Mouse (Mus musculus) limb, embryonic 14.5 days (tissue): Measurements from ENCODE around the gene Abcd3. TPM values are rescaled to one million over a fixed set of nuclear protein-coding genes. Genes with fewer than 3 reads are reported as not detected.

Experiments used
- ATAC-seq: fragments of 200-750 bp; cut with Nextera tagmentation; 2 replicates; pipeline ENCODE4 v1.8.0; 2017; ENCODE audit warnings: low read depth, moderate number of reproducible peaks, moderate TSS enrichment; ENCODE audit not compliant: low FRiP score
- DNase-seq: peaks from one replicate; pipeline ENCODE4 v3.0.0-alpha.2; 2015; ENCODE audit warnings: low spot score
- H3K27ac ChIP-seq: fragments of 300-500 bp; sonication (generic); replicated peaks from 2 replicates; pipeline ENCODE4 v1.5.1; 2014; ENCODE audit warnings: low read depth, mild to moderate bottlenecking, low read length, moderate library complexity, mixed read lengths
- H3K27me3 ChIP-seq: fragments of 300-500 bp; sonication (generic); 2 replicates; pipeline ENCODE4 v1.6.1; 2014; ENCODE audit warnings: low read length, mixed read lengths; ENCODE audit not compliant: control insufficient read depth, insufficient read depth
- H3K36me3 ChIP-seq: fragments of 300-500 bp; sonication (generic); 2 replicates; pipeline ENCODE4 v1.6.1; 2014; ENCODE audit warnings: mild to moderate bottlenecking, low read length, moderate library complexity, mixed read lengths; ENCODE audit not compliant: control insufficient read depth, insufficient read depth
- H3K4me1 ChIP-seq: fragments of 300-500 bp; sonication (generic); 2 replicates; pipeline ENCODE4 v1.6.1; 2014; ENCODE audit warnings: antibody characterized with exemption, low read length, mixed read lengths; ENCODE audit not compliant: control insufficient read depth, insufficient read depth
- H3K4me2 ChIP-seq: fragments of 300-500 bp; sonication (generic); replicated peaks from 2 replicates; pipeline ENCODE4 v1.6.1; 2014; ENCODE audit warnings: low read depth, mild to moderate bottlenecking, low read length, moderate library complexity; ENCODE audit not compliant: severe bottlenecking
- H3K4me3 ChIP-seq: fragments of 300-500 bp; sonication (generic); replicated peaks from 2 replicates; pipeline ENCODE4 v1.5.1; 2014; ENCODE audit warnings: low read length
- H3K9ac ChIP-seq: fragments of 300-500 bp; sonication (generic); 2 replicates; pipeline ENCODE4 v1.6.1; 2014; ENCODE audit warnings: mild to moderate bottlenecking, low read depth, low read length, moderate library complexity; ENCODE audit not compliant: severe bottlenecking
- H3K9me3 ChIP-seq: fragments of 300-500 bp; sonication (generic); 2 replicates; pipeline ENCODE4 v1.6.1; 2016; ENCODE audit warnings: low read length; ENCODE audit not compliant: control insufficient read depth
- POLR2A ChIP-seq: fragments of 200-500 bp; IDR thresholded peaks from 2 replicates; pipeline ENCODE4 v1.8.0; 2012; ENCODE audit warnings: inconsistent platforms, mild to moderate bottlenecking, moderate library complexity, borderline replicate concordance; ENCODE audit not compliant: insufficient read depth, insufficient read length; ENCODE audit errors: extremely low read depth
- WGBS: fragments of 180-500 bp; shearing (Covaris S2); extraction: QIAGEN DNeasy Blood & Tissue Kit; methylation state at CpG from one replicate; pipeline ENCODE4 v1.1.7; 2014; 5-methylcytosine and 5-hydroxymethylcytosine counted together
- polyA plus RNA-seq, 2 experiments: library from polyadenylated mRNA; depleted of rRNA in 1 of 2; stranded (reverse) in 1 of 2; unstranded in 1 of 2; fragments of >200 nt; fragmentation: Nextera tagmentation in 1 of 2; extraction: Ambion mirVana in 1 of 2; gene quantifications; 2 replicates each; pipeline versions ENCODE4 v1.2.1 to v1.2.3; 2012 to 2014

The Abcd3 gene
- polyA plus RNA-seq, 2 experiments, result 24.6 to 55.3 TPM

- TF ChIP-seq POLR2A, result no peak
- Histone ChIP-seq H3K9ac (no peak overlapping the region), H3K36me3 (peaks cover 6% of the 10 kb centered on the region; the same call in 1 of the 2 replicates), H3K4me1 (0 out of 2 replicates have a peak, but pooled peaks cover 2% of the 10 kb centered on the region), H3K4me3 (no peak overlapping the region), H3K27ac (no peak overlapping the region), H3K4me2 (no peak overlapping the region), H3K27me3 (no peaks in the 10 kb centered on the region), H3K9me3 (no peaks in the 10 kb centered on the region)
- no peak for ATAC-seq
- WGBS, result 70% methylated on average over 2 of the region's 2 CpGs
- DNase-seq, result no peak
Observed at GRCm38 (mm10) chr3:121737901-121738300, 77.2 kb downstream of the Abcd3 start.

DNA sequence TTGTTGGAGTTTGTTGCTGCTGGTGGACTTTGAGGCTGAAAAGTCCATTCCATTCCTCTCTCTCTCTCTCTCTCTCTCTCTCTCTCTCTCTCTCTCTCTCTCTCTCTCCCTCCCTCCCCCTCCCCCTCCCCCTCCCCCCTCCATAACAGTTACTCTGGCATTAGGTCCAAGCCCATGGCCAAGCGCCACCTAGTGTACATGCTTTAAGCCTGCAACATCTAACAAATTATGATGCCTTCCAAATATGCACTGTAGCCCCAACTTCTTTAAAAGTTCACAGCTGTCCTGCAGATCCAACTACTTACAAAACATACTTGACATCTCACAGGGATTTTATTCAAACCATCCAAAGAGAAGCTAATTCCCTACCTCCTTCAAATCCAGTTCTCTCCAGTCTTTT, 77.6 kb downstream of the Abcd3 start:
- no peak for DNase-seq
- no peak for TF ChIP-seq POLR2A

DNA sequence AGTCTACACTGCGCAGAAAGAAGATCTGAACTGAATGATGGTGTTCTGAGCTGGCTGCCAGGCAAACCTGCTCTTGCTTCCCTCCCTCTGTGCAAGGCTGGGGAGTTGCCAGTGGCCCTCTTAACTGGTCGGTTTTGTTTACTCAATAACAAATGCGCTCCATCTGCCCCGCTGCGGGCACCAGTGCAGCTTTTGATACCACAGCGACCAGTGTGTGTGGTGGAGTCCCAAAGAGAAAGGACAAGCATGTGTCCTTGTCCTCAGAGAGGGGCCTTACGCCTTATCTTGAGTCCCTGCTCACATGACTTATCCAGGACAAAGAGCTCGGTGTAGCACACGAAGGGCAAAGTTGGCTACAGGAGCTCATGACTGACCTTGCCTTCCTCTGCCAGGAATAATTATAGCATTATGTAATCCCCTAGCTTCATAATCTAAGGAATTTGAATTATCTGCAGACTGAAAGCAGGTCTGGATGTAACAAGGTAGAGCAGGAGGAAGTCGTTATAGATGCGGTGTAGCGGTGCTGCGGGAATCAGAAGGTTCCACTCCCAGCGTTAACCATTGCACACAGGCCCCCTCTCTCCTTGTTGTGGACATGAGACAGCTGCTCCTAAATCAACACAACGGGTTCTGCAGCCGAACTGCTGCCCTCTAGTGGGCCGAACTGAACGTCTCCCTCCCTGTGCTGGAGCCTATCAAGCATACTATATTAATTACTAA, 78.9 kb downstream of the Abcd3 start:
- ATAC-seq (peak; percentile 83), DNase-seq (peak; percentile 75)
- Histone ChIP-seq H3K27me3 (no peaks in the 10 kb centered on the region), H3K4me3 (no peak overlapping the region), H3K9me3 (no peaks in the 10 kb centered on the region), H3K9ac (no peak overlapping the region), H3K4me1 (0 out of 2 replicates have a peak, but pooled peaks cover 2% of the 10 kb centered on the region), H3K36me3 (peaks cover 11% of the 10 kb centered on the region), H3K27ac (no peak overlapping the region), H3K4me2 (no peak overlapping the region)
- TF ChIP-seq POLR2A, result no peak
- 39% methylated on average over 18 of the region's 18 CpGs for WGBS

More for the DNA sequence above, 77.6 kb downstream of the Abcd3 start:
- 46% methylated on average over 1 of the region's 1 CpGs for WGBS
- Histone ChIP-seq H3K4me3 (no peak overlapping the region), H3K4me2 (no peak overlapping the region), H3K4me1 (0 out of 2 replicates have a peak, but pooled peaks cover 2% of the 10 kb centered on the region), H3K27ac (no peak overlapping the region), H3K9ac (no peak overlapping the region), H3K27me3 (no peaks in the 10 kb centered on the region), H3K36me3 (peaks cover 6% of the 10 kb centered on the region; the same call in 1 of the 2 replicates), H3K9me3 (no peaks in the 10 kb centered on the region)
- ATAC-seq, result no peak

- Histone ChIP-seq H3K4me3 (no peak overlapping the region), H3K4me1 (0 out of 2 replicates have a peak, but pooled peaks cover 2% of the 10 kb centered on the region), H3K36me3 (peaks cover 11% of the 10 kb centered on the region), H3K27ac (no peak overlapping the region), H3K27me3 (no peaks in the 10 kb centered on the region), H3K9ac (no peak overlapping the region), H3K9me3 (no peaks in the 10 kb centered on the region), H3K4me2 (no peak overlapping the region)
- no peak for ATAC-seq
- WGBS, result 73% methylated on average over 7 of the region's 7 CpGs
- no peak for DNase-seq
- no peak for TF ChIP-seq POLR2A
Observed at GRCm38 (mm10) chr3:121735542-121735941, 79.6 kb downstream of the Abcd3 start.

DNA sequence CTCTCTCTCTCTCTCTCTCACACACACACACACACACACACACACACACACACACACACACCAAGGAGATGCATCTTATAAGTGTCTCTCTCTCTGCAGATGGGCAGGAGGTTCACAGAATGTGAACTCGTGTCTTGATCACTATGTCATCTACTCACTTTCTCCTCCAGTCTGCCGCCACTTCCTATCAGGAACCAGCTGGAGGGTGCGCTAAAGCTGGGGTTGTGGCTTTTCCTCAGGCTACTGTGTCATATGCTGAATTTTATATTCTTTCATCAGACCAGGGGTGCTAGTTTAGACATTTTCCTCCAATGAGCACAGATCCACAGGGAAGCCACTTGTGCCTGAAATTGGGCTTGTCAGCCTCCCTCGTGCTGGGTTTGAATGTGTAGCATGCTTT, 85.4 kb downstream of the Abcd3 start:
- WGBS, result 91% methylated on average over 4 of the region's 4 CpGs

More for the DNA sequence above, 85.4 kb downstream of the Abcd3 start:
- no peak overlapping the region for H3K4me2 ChIP-seq
- peaks cover 15% of the 10 kb centered on the region for H3K36me3 ChIP-seq
- no peak overlapping the region for H3K27ac ChIP-seq
- no peaks in the 10 kb centered on the region for H3K27me3 ChIP-seq
- DNase-seq (no peak), ATAC-seq (no peak)
- H3K9me3 ChIP-seq, result no peaks in the 10 kb centered on the region
- H3K9ac ChIP-seq, result no peak overlapping the region
- H3K4me1 ChIP-seq, result 0 out of 2 replicates have a peak, but pooled peaks cover 2% of the 10 kb centered on the region
- TF ChIP-seq POLR2A, result no peak
- no peak overlapping the region for H3K4me3 ChIP-seq
